Mouse (Mus musculus) heart, postnatal 0 days (tissue): ENCODE results near the gene Gm10024.

Source experiments
- CTCF ChIP-seq: IDR thresholded peaks from 2 replicates; pipeline ENCODE4 v1.5.1; 2016; ENCODE audit warnings: antibody characterized with exemption, control low read depth, low read depth
- EP300 ChIP-seq: IDR thresholded peaks from 2 replicates; pipeline ENCODE4 v1.6.1; 2016; ENCODE audit warnings: antibody characterized with exemption, low read depth

GRCm38 (mm10) chr10:77697133-77697532 lies 14.1 kb upstream of the Gm10024 start, which contains the start of gene Gm9508:
- no peak for TF ChIP-seq CTCF
- TF ChIP-seq EP300: no peak
